Mouse (Mus musculus) testis, adult 2 months (tissue): ENCODE measurements at regions not wholly inside any gene's neighbourhood (a gene's known extent, or its start where the extent isn't known, plus 50 kb on each side); places are given as distances from the start of the nearest gene placed in this dataset.

Source experiments
- CTCF ChIP-seq: fragments of 200-500 bp; IDR thresholded peaks from 2 replicates; pipeline ENCODE4 v1.5.1; 2012; ENCODE audit warnings: low read depth, mild to moderate bottlenecking, inconsistent platforms, low read length, moderate library complexity; ENCODE audit not compliant: control insufficient read depth, insufficient read depth, insufficient replicate concordance
- POLR2A ChIP-seq: fragments of 200-500 bp; IDR thresholded peaks from 2 replicates; pipeline ENCODE4 v1.6.1; 2012; ENCODE audit warnings: low read depth, mild to moderate bottlenecking, inconsistent platforms, low read length, moderate library complexity; ENCODE audit not compliant: control insufficient read depth

- TF ChIP-seq POLR2A, result no peak
- no peak for TF ChIP-seq CTCF
These were observed 499.9 kb downstream of the Pdcd6ip start for GRCm38 (mm10) chr9:113208181-113208580.
